In the genomic region with DNA sequence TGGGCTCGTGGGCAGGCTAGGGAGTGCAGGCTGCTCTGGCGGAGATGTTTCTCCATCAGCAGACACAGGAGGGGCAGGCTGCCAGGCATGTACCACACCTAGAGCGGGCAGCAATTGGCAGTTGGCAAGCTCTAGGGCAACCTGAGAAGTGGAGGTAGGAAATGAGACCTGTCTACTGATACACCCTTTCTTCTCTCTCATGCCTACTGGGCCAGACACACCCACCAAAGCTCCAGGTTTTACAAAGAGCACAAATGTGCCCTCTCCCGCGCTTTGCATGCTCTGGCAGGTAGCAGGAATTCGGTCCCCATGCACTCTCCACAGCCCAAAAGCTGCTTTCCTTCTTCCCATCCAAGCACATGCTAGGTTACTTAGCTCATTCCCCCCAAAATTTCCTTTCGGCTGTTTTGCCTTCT, we compare ENCODE assay signal across 8 mouse cellular contexts. TPM values are rescaled to one million over a fixed set of nuclear protein-coding genes. Genes with fewer than 3 reads are reported as not detected.
A peak's percentile ranks its signal among the peaks of the same experiment; 100 is the strongest.
DNase-seq lines count a peak whose midpoint lies in the region; ATAC-seq and TF ChIP-seq lines count a peak whose summit lies in the region.

No protein-coding gene starts in this region.

- H3K4me1 ChIP-seq in embryonic facial prominence, embryonic 12.5 days = peaks cover 25% of the 10 kb centered on the region
- H3K4me1 ChIP-seq in hindbrain, postnatal 0 days (ENCODE audit: insufficient read depth, low read length) = peaks cover 9% of the 10 kb centered on the region
- H3K4me1 ChIP-seq in limb, embryonic 12.5 days (replicated peaks) = peaks cover 22% of the 10 kb centered on the region
- H3K4me1 ChIP-seq in neural tube, embryonic 14.5 days (ENCODE audit: control insufficient read depth, insufficient read depth, low read length) = peaks cover 23% of the 10 kb centered on the region; the same call in 1 of the 2 replicates

- no peaks in the 10 kb centered on the region for H3K27me3 ChIP-seq in embryonic facial prominence, embryonic 12.5 days
- H3K27me3 ChIP-seq in hindbrain, postnatal 0 days (ENCODE audit: insufficient read depth, low read length) = no peaks in the 10 kb centered on the region
- H3K27me3 ChIP-seq in limb, embryonic 12.5 days = no peaks in the 10 kb centered on the region
- H3K27me3 ChIP-seq in neural tube, embryonic 14.5 days (ENCODE audit: control insufficient read depth, insufficient read depth, low read length) = no peaks in the 10 kb centered on the region

- 2% methylated on average over 7 of the region's 7 CpGs for WGBS in embryonic facial prominence, embryonic 12.5 days
- 4% methylated on average over 7 of the region's 7 CpGs for WGBS in hindbrain, postnatal 0 days
- WGBS in limb, embryonic 12.5 days = 5% methylated on average over 7 of the region's 7 CpGs
- WGBS in neural tube, embryonic 14.5 days = 5% methylated on average over 7 of the region's 7 CpGs

- peak overlapping the region; percentile 95 for H3K27ac ChIP-seq in embryonic facial prominence, embryonic 12.5 days
- H3K27ac ChIP-seq in hindbrain, postnatal 0 days = peak overlapping the region; percentile 92
- H3K27ac ChIP-seq in limb, embryonic 12.5 days = peak overlapping the region; percentile 97
- H3K27ac ChIP-seq in neural tube, embryonic 14.5 days (ENCODE audit: low read depth, low read length) = peak overlapping the region; percentile 87

- peak; percentile 8; the same call in 1 of the 2 replicates for ATAC-seq in embryonic facial prominence, embryonic 12.5 days (ENCODE audit: insufficient number of reproducible peaks, insufficient read depth, low FRiP score, low TSS enrichment)
- ATAC-seq in hindbrain, postnatal 0 days = peak; percentile 52
- ATAC-seq in limb, embryonic 12.5 days (ENCODE audit: insufficient number of reproducible peaks, insufficient read depth, low FRiP score, low TSS enrichment, low read depth) = peak; percentile 32; the same call in 1 of the 2 replicates
- ATAC-seq in neural tube, embryonic 14.5 days (ENCODE audit: low read depth) = peak; percentile 67
- no peak for ATAC-seq in monocyte, adult 5-6 weeks (replicated peaks; ENCODE audit: insufficient number of reproducible peaks, low FRiP score, low TSS enrichment, poor library complexity, severe bottlenecking)

- peak; percentile 30 for DNase-seq in urinary bladder, postnatal 14 days (ENCODE audit: low spot score)
- no peak for DNase-seq in urinary bladder, postnatal 25 days (ENCODE audit: low spot score)
- peak; percentile 70 for DNase-seq in hindbrain, postnatal 0 days (ENCODE audit: low spot score)
- DNase-seq in testis, postnatal 10 days (ENCODE audit: low spot score) = no peak

- peak overlapping the region; percentile 60 for H3K4me2 ChIP-seq in embryonic facial prominence, embryonic 12.5 days (replicated peaks)
- peak overlapping the region; percentile 78 for H3K4me2 ChIP-seq in hindbrain, postnatal 0 days (ENCODE audit: low read depth, low read length)
- peak overlapping the region; percentile 72 for H3K4me2 ChIP-seq in limb, embryonic 12.5 days
- peak overlapping the region; percentile 67 for H3K4me2 ChIP-seq in neural tube, embryonic 14.5 days (ENCODE audit: low read depth, low read length)

- TF ChIP-seq CTCF in hindbrain, postnatal 0 days (IDR thresholded peaks at IDR 0.05; ENCODE audit: low read depth) = no peak

- H3K9ac ChIP-seq in embryonic facial prominence, embryonic 12.5 days = peak overlapping the region; percentile 76
- peak overlapping the region; percentile 86 for H3K9ac ChIP-seq in hindbrain, postnatal 0 days (replicated peaks; ENCODE audit: low read length)
- peak overlapping the region; percentile 88 for H3K9ac ChIP-seq in limb, embryonic 12.5 days (replicated peaks)
- H3K9ac ChIP-seq in neural tube, embryonic 14.5 days (replicated peaks; ENCODE audit: low read depth, low read length) = peak overlapping the region; percentile 80

- peaks cover 7% of the 10 kb centered on the region for H3K36me3 ChIP-seq in embryonic facial prominence, embryonic 12.5 days
- H3K36me3 ChIP-seq in hindbrain, postnatal 0 days (ENCODE audit: insufficient read depth, low read length) = no peaks in the 10 kb centered on the region
- H3K36me3 ChIP-seq in limb, embryonic 12.5 days = peaks cover 18% of the 10 kb centered on the region
- no peaks in the 10 kb centered on the region for H3K36me3 ChIP-seq in neural tube, embryonic 14.5 days (ENCODE audit: control insufficient read depth, insufficient read depth, low read length)

- H3K9me3 ChIP-seq in embryonic facial prominence, embryonic 12.5 days = no peaks in the 10 kb centered on the region
- no peaks in the 10 kb centered on the region for H3K9me3 ChIP-seq in hindbrain, postnatal 0 days (ENCODE audit: low read length)
- H3K9me3 ChIP-seq in limb, embryonic 12.5 days = no peaks in the 10 kb centered on the region
- H3K9me3 ChIP-seq in neural tube, embryonic 14.5 days (ENCODE audit: control insufficient read depth, low read length) = no peaks in the 10 kb centered on the region

- peak overlapping the region; percentile 56 for H3K4me3 ChIP-seq in embryonic facial prominence, embryonic 12.5 days
- peak overlapping the region; percentile 76 for H3K4me3 ChIP-seq in hindbrain, postnatal 0 days (ENCODE audit: low read length)
- H3K4me3 ChIP-seq in limb, embryonic 12.5 days (replicated peaks) = peak overlapping the region; percentile 64
- H3K4me3 ChIP-seq in neural tube, embryonic 14.5 days (ENCODE audit: low read depth, low read length) = peak overlapping the region; percentile 73

RNA-seq across cellular contexts. Expression of gene Ptn, which starts 0.7 kb away (rescaled TPM):
- polyA plus RNA-seq in embryonic facial prominence, embryonic 12.5 days (2016; fragmentation: Nextera tagmentation; extraction: Ambion mirVana) = 678 and 730 TPM in 2 replicates
- 396 and 403 TPM in 2 replicates for total RNA-seq in hindbrain, postnatal 0 days (2014; rRNA removed)
- polyA plus RNA-seq in hindbrain, postnatal 0 days (2015; fragmentation: Nextera tagmentation; extraction: Ambion mirVana) = 1,251 and 1,433 TPM in 2 replicates
- polyA plus RNA-seq in limb, embryonic 12.5 days (2016; fragmentation: Nextera tagmentation; extraction: Ambion mirVana) = 395 and 421 TPM in 2 replicates
- 674 and 756 TPM in 2 replicates for polyA plus RNA-seq in neural tube, embryonic 14.5 days (2014; fragmentation: Nextera tagmentation; extraction: Ambion mirVana)
- total RNA-seq in monocyte, adult 5-6 weeks (2017) = not detected in 3 replicates

Comparison
In these comparisons a context has a peak if more than half of its experiments do, and no peak if none do; other contexts are left out.
1. DNase-seq: peak in urinary bladder, postnatal 14 days (single experiment) and hindbrain, postnatal 0 days (single experiment); none in urinary bladder, postnatal 25 days (single experiment) and testis, postnatal 10 days (single experiment).
2. Peak in every context shown above with its lines, with median percentiles within 50 percentile points of each other: H3K27ac ChIP-seq, H3K4me2 ChIP-seq, H3K4me3 ChIP-seq and H3K9ac ChIP-seq.